Mouse (Mus musculus) lung, adult 2 months (tissue): ENCODE data around the gene Farp1.

Experiments
- CTCF ChIP-seq: fragments of 200-500 bp; IDR thresholded peaks from 2 replicates; pipeline ENCODE4 v1.5.1; 2011; ENCODE audit warnings: mild to moderate bottlenecking, low read length, control low read depth; ENCODE audit not compliant: insufficient read depth
- POLR2A ChIP-seq: fragments of 200-500 bp; IDR thresholded peaks from 2 replicates; pipeline ENCODE4 v1.6.1; 2011; ENCODE audit warnings: low read depth, mild to moderate bottlenecking, control low read depth, low read length, borderline replicate concordance; ENCODE audit errors: extremely low read depth

- TF ChIP-seq CTCF (no peak), POLR2A (no peak)
Observed at GRCm38 (mm10) chr14:121193981-121194380, 159.0 kb downstream of the Farp1 start.
